Mouse (Mus musculus): ENCODE results near the gene Nf1. TPM values are rescaled to one million over a fixed set of nuclear protein-coding genes. Genes with fewer than 3 reads are reported as not detected.
A peak's percentile ranks its signal among the peaks of the same experiment; 100 is the strongest.

The Nf1 gene
- total and polyA plus RNA-seq, 3 experiments: 7.1 to 78.0 (median 27.0) TPM

GRCm38 (mm10) chr11:79519299-79519698 lies 179.8 kb downstream of the Nf1 start:
- Histone ChIP-seq H3K9me3 (replicated peaks) (no peaks in the 10 kb centered on the region), H3K36me3 (replicated peaks) (peaks cover 18% of the 10 kb centered on the region), H3K4me3 (ENCODE audit: low read depth, low read length) (no peak overlapping the region), H3K27me3 (ENCODE audit: insufficient read depth, low read length) (no peaks in the 10 kb centered on the region), H3K4me1 (ENCODE audit: insufficient read depth, low read depth, low read length) (0 out of 2 replicates have a peak, but pooled peaks cover 3% of the 10 kb centered on the region)
- DNase-seq (ENCODE audit: low spot score) (no peak), ATAC-seq (ENCODE audit: extremely low read depth, insufficient number of reproducible peaks, low FRiP score, poor library complexity, severe bottlenecking) (no peak)
- no peak for TF ChIP-seq GATA2 (IDR thresholded peaks at IDR 0.05; ENCODE audit: borderline replicate concordance, low read depth, low read length)
- TF ChIP-seq CTCF (IDR thresholded peaks at IDR 0.05; ENCODE audit: low read depth, low read length): no peak
- no peak for TF ChIP-seq POLR2AphosphoS5 (IDR thresholded peaks at IDR 0.05; ENCODE audit: insufficient replicate concordance, low read depth, low read length)
- no peak for TF ChIP-seq GATA1 (IDR thresholded peaks at IDR 0.05; ENCODE audit: borderline replicate concordance, low read length)
- no peak for TF ChIP-seq TAL1 (conservative IDR thresholded peaks at IDR 0.05; ENCODE audit: low read depth, low read length)

- Histone ChIP-seq H3K36me3 (replicated peaks) (peaks cover 17% of the 10 kb centered on the region), H3K27me3 (ENCODE audit: insufficient read depth, low read length) (no peaks in the 10 kb centered on the region), H3K4me1 (ENCODE audit: insufficient read depth, low read depth, low read length) (0 out of 2 replicates have a peak, but pooled peaks cover 3% of the 10 kb centered on the region), H3K9me3 (replicated peaks) (no peaks in the 10 kb centered on the region), H3K4me3 (ENCODE audit: low read depth, low read length) (no peak overlapping the region)
- ATAC-seq (ENCODE audit: extremely low read depth, insufficient number of reproducible peaks, low FRiP score, poor library complexity, severe bottlenecking): peak; percentile 45; the same call in 1 of the 2 replicates
- DNase-seq (ENCODE audit: low spot score): peak; percentile 21
- TF ChIP-seq GATA2 (IDR thresholded peaks at IDR 0.05; ENCODE audit: borderline replicate concordance, low read depth, low read length): no peak
- TF ChIP-seq POLR2AphosphoS5 (IDR thresholded peaks at IDR 0.05; ENCODE audit: insufficient replicate concordance, low read depth, low read length): no peak
- no peak for TF ChIP-seq CTCF (IDR thresholded peaks at IDR 0.05; ENCODE audit: low read depth, low read length)
- TF ChIP-seq GATA1 (IDR thresholded peaks at IDR 0.05; ENCODE audit: borderline replicate concordance, low read length): no peak
- no peak for TF ChIP-seq TAL1 (conservative IDR thresholded peaks at IDR 0.05; ENCODE audit: low read depth, low read length)
These were observed 180.4 kb downstream of the Nf1 start for GRCm38 (mm10) chr11:79519878-79520291.

GRCm38 (mm10) chr11:79520772-79521171 lies 181.3 kb downstream of the Nf1 start:
- Histone ChIP-seq H3K9me3 (replicated peaks) (no peaks in the 10 kb centered on the region), H3K4me1 (ENCODE audit: insufficient read depth, low read depth, low read length) (0 out of 2 replicates have a peak, but pooled peaks cover 3% of the 10 kb centered on the region), H3K27me3 (ENCODE audit: insufficient read depth, low read length) (no peaks in the 10 kb centered on the region), H3K36me3 (replicated peaks) (peaks cover 10% of the 10 kb centered on the region), H3K4me3 (ENCODE audit: low read depth, low read length) (no peak overlapping the region)
- TF ChIP-seq GATA1 (IDR thresholded peaks at IDR 0.05; ENCODE audit: borderline replicate concordance, low read length) (no peak), CTCF (IDR thresholded peaks at IDR 0.05; ENCODE audit: low read depth, low read length) (no peak), POLR2AphosphoS5 (IDR thresholded peaks at IDR 0.05; ENCODE audit: insufficient replicate concordance, low read depth, low read length) (no peak), GATA2 (IDR thresholded peaks at IDR 0.05; ENCODE audit: borderline replicate concordance, low read depth, low read length) (no peak), TAL1 (conservative IDR thresholded peaks at IDR 0.05; ENCODE audit: low read depth, low read length) (no peak)
- DNase-seq (ENCODE audit: low spot score): no peak
- ATAC-seq (ENCODE audit: extremely low read depth, insufficient number of reproducible peaks, low FRiP score, poor library complexity, severe bottlenecking): no peak

- H3K4me3 ChIP-seq (ENCODE audit: low read depth, low read length): no peak overlapping the region
- DNase-seq (ENCODE audit: low spot score): no peak
These were observed 182.4 kb downstream of the Nf1 start for GRCm38 (mm10) chr11:79521930-79522329.

GRCm38 (mm10) chr11:79522944-79523343 lies 183.5 kb downstream of the Nf1 start:
- Histone ChIP-seq H3K27me3 (ENCODE audit: insufficient read depth, low read length) (no peaks in the 10 kb centered on the region), H3K36me3 (replicated peaks) (peaks cover 17% of the 10 kb centered on the region), H3K4me1 (ENCODE audit: insufficient read depth, low read depth, low read length) (0 out of 2 replicates have a peak, but pooled peaks cover 5% of the 10 kb centered on the region), H3K9me3 (replicated peaks) (no peaks in the 10 kb centered on the region), H3K4me3 (ENCODE audit: low read depth, low read length) (no peak overlapping the region)
- TF ChIP-seq GATA2 (IDR thresholded peaks at IDR 0.05; ENCODE audit: borderline replicate concordance, low read depth, low read length) (no peak), TAL1 (conservative IDR thresholded peaks at IDR 0.05; ENCODE audit: low read depth, low read length) (no peak), POLR2AphosphoS5 (IDR thresholded peaks at IDR 0.05; ENCODE audit: insufficient replicate concordance, low read depth, low read length) (no peak), GATA1 (IDR thresholded peaks at IDR 0.05; ENCODE audit: borderline replicate concordance, low read length) (no peak), CTCF (IDR thresholded peaks at IDR 0.05; ENCODE audit: low read depth, low read length) (no peak)
- ATAC-seq (ENCODE audit: extremely low read depth, insufficient number of reproducible peaks, low FRiP score, poor library complexity, severe bottlenecking): no peak
- no peak for DNase-seq (ENCODE audit: low spot score)

More at GRCm38 (mm10) chr11:79521930-79522329, 182.4 kb downstream of the Nf1 start:
- H3K27me3 ChIP-seq (ENCODE audit: insufficient read depth, low read length): no peaks in the 10 kb centered on the region
- no peak for ATAC-seq (ENCODE audit: extremely low read depth, insufficient number of reproducible peaks, low FRiP score, poor library complexity, severe bottlenecking)
- no peaks in the 10 kb centered on the region for H3K9me3 ChIP-seq (replicated peaks)
- H3K36me3 ChIP-seq (replicated peaks): peaks cover 8% of the 10 kb centered on the region
- H3K4me1 ChIP-seq (ENCODE audit: insufficient read depth, low read depth, low read length): 0 out of 2 replicates have a peak, but pooled peaks cover 3% of the 10 kb centered on the region
- no peak for TF ChIP-seq CTCF (IDR thresholded peaks at IDR 0.05; ENCODE audit: low read depth, low read length)
- TF ChIP-seq TAL1 (conservative IDR thresholded peaks at IDR 0.05; ENCODE audit: low read depth, low read length): no peak
- no peak for TF ChIP-seq GATA1 (IDR thresholded peaks at IDR 0.05; ENCODE audit: borderline replicate concordance, low read length)
- TF ChIP-seq POLR2AphosphoS5 (IDR thresholded peaks at IDR 0.05; ENCODE audit: insufficient replicate concordance, low read depth, low read length): no peak
- no peak for TF ChIP-seq GATA2 (IDR thresholded peaks at IDR 0.05; ENCODE audit: borderline replicate concordance, low read depth, low read length)

GRCm38 (mm10) chr11:79523560-79524309 lies 184.2 kb downstream of the Nf1 start, which contains the start of gene Evi2b:
Evi2b (minus strand) TSS chr11:79523762.
- Histone ChIP-seq H3K36me3 (replicated peaks) (peaks cover 24% of the 10 kb centered on the region), H3K4me3 (ENCODE audit: low read depth, low read length) (no peak within 1 kb of the TSS), H3K4me1 (ENCODE audit: insufficient read depth, low read depth, low read length) (0 out of 2 replicates have a peak, but pooled peaks cover 5% of the 10 kb centered on the region), H3K27me3 (ENCODE audit: insufficient read depth, low read length) (no peaks in the 10 kb centered on the region), H3K9me3 (replicated peaks) (no peaks in the 10 kb centered on the region)
- DNase-seq (ENCODE audit: low spot score) (no peak), ATAC-seq (ENCODE audit: extremely low read depth, insufficient number of reproducible peaks, low FRiP score, poor library complexity, severe bottlenecking) (no peak)
- TF ChIP-seq GATA1 (IDR thresholded peaks at IDR 0.05; ENCODE audit: borderline replicate concordance, low read length) (no peak), CTCF (IDR thresholded peaks at IDR 0.05; ENCODE audit: low read depth, low read length) (no peak), GATA2 (IDR thresholded peaks at IDR 0.05; ENCODE audit: borderline replicate concordance, low read depth, low read length) (no peak), TAL1 (conservative IDR thresholded peaks at IDR 0.05; ENCODE audit: low read depth, low read length) (no peak), POLR2AphosphoS5 (IDR thresholded peaks at IDR 0.05; ENCODE audit: insufficient replicate concordance, low read depth, low read length) (no peak)

Data from G1E (cell line).